ENCODE assay signal across 8 mouse cellular contexts in genomic region chr3:21988010-21988531, GRCm38 (mm10).
DNase-seq lines count a peak whose midpoint lies in the region; ATAC-seq lines count a peak whose summit lies in the region.

No protein-coding gene starts in this region.

- intact Hi-C loops in left cerebral cortex, postnatal 10 days (cut with DNase I) = no loop called here
- intact Hi-C loops in gastrocnemius, postnatal 36 days (cut with DNase I) = no loop called here

- ATAC-seq in granulocyte monocyte progenitor cell, adult 5-6 weeks (replicated peaks; ENCODE audit: poor library complexity, severe bottlenecking) = peak; percentile 70
- ATAC-seq in megakaryocyte, adult 5-6 weeks (ENCODE audit: poor library complexity, severe bottlenecking) = peak; percentile 64

- DNase-seq in left cerebral cortex, adult 18-20 months (ENCODE audit: low spot score in 2 of 2) = peak; percentile 39 to 65
- DNase-seq in left cerebral cortex, postnatal 10 days (ENCODE audit: extremely low spot score in 1 of 2, low spot score in 2 of 2) = no peak
- DNase-seq in thymus, postnatal 14 days = peak; percentile 57
- no peak for DNase-seq in testis, postnatal 10 days (ENCODE audit: low spot score)
- DNase-seq in retina, embryonic 14.5 days (ENCODE audit: low spot score) = no peak
- no peak for DNase-seq in gastrocnemius, postnatal 36 days

Comparison
In these comparisons a context has a peak if more than half of its experiments do, and no peak if none do; other contexts are left out.
1. DNase-seq: peak in left cerebral cortex, adult 18-20 months (2 of 2) and thymus, postnatal 14 days (single experiment); none in left cerebral cortex, postnatal 10 days (0 of 2), testis, postnatal 10 days (single experiment), retina, embryonic 14.5 days (single experiment) and gastrocnemius, postnatal 36 days (0 of 2).